Mouse (Mus musculus) liver, embryonic 12.5 days (tissue): Measurements from ENCODE around the gene Tmem107. TPM values are rescaled to one million over a fixed set of nuclear protein-coding genes. Genes with fewer than 3 reads are reported as not detected.

Experiments used
- ATAC-seq: fragments of 200-750 bp; cut with Nextera tagmentation; 2 replicates; pipeline ENCODE4 v1.8.0; 2017; ENCODE audit warnings: moderate number of reproducible peaks, mild to moderate bottlenecking, moderate library complexity
- H3K27ac ChIP-seq: fragments of 300-500 bp; sonication (generic); 2 replicates; pipeline ENCODE4 v1.5.1; 2016; ENCODE audit warnings: mild to moderate bottlenecking
- H3K27me3 ChIP-seq: fragments of 300-500 bp; sonication (generic); replicated peaks from 2 replicates; pipeline ENCODE4 v1.6.1; 2016; ENCODE audit warnings: mild to moderate bottlenecking, moderate library complexity
- H3K36me3 ChIP-seq: fragments of 300-500 bp; sonication (generic); 2 replicates; pipeline ENCODE4 v1.6.1; 2016; ENCODE audit warnings: mild to moderate bottlenecking, moderate library complexity
- H3K4me1 ChIP-seq: fragments of 300-500 bp; sonication (generic); 2 replicates; pipeline ENCODE4 v1.6.1; 2016
- H3K4me2 ChIP-seq: fragments of 300-500 bp; sonication (generic); 2 replicates; pipeline ENCODE4 v1.6.1; 2016; ENCODE audit warnings: mild to moderate bottlenecking, moderate library complexity
- H3K4me3 ChIP-seq: fragments of 300-500 bp; sonication (generic); 2 replicates; pipeline ENCODE4 v1.5.1; 2016; ENCODE audit warnings: mild to moderate bottlenecking, moderate library complexity
- H3K9ac ChIP-seq: fragments of 300-500 bp; sonication (generic); 2 replicates; pipeline ENCODE4 v1.6.1; 2016; ENCODE audit warnings: mild to moderate bottlenecking, moderate library complexity
- H3K9me3 ChIP-seq: fragments of 300-500 bp; sonication (generic); replicated peaks from 2 replicates; pipeline ENCODE4 v1.6.1; 2016; ENCODE audit warnings: mild to moderate bottlenecking, moderate library complexity
- WGBS: fragments of 180-500 bp; shearing (Covaris S2); methylation state at CpG from one replicate; pipeline ENCODE4 v1.1.7; 2016; ENCODE audit not compliant: insufficient replicate concordance; 5-methylcytosine and 5-hydroxymethylcytosine counted together
- polyA plus RNA-seq: library from polyadenylated mRNA; unstranded; fragments of >200 nt; fragmentation: Nextera tagmentation; extraction: Ambion mirVana; gene quantifications from 2 replicates; pipeline ENCODE4 v1.2.1, GENCODE M21; 2016

Gene Tmem107
- polyA plus RNA-seq, 1 experiment from 2014 or later: 34.8 TPM

- under 1% methylated on average over 13 of the region's 13 CpGs for WGBS
Measured at GRCm38 (mm10) chr11:69070093-69070492, 513 bp upstream of the Tmem107 start.

GRCm38 (mm10) chr11:69071262-69071661 is 656 bp downstream of the Tmem107 start:
- ATAC-seq: no peak
- Histone ChIP-seq H3K36me3 (no peaks in the 10 kb centered on the region), H3K27me3 (no peaks in the 10 kb centered on the region), H3K9ac (peak overlapping the region; percentile 80), H3K4me1 (peaks cover 70% of the 10 kb centered on the region), H3K9me3 (no peaks in the 10 kb centered on the region), H3K27ac (peak overlapping the region; percentile 82), H3K4me3 (peak overlapping the region; percentile 72), H3K4me2 (peak overlapping the region; percentile 93)
- 38% methylated on average over 9 of the region's 9 CpGs for WGBS

More at GRCm38 (mm10) chr11:69070093-69070492, 513 bp upstream of the Tmem107 start:
- no peaks in the 10 kb centered on the region for H3K27me3 ChIP-seq
- peak overlapping the region; percentile 93 for H3K4me2 ChIP-seq
- H3K4me3 ChIP-seq: peak overlapping the region; percentile 72
- peak overlapping the region; percentile 80 for H3K9ac ChIP-seq
- ATAC-seq: no peak
- no peaks in the 10 kb centered on the region for H3K9me3 ChIP-seq
- H3K4me1 ChIP-seq: peaks cover 75% of the 10 kb centered on the region
- H3K27ac ChIP-seq: peak overlapping the region; percentile 82
- H3K36me3 ChIP-seq: no peaks in the 10 kb centered on the region

GRCm38 (mm10) chr11:69072234-69072633 is 1.6 kb downstream of the Tmem107 start:
- Histone ChIP-seq H3K36me3 (no peaks in the 10 kb centered on the region), H3K9me3 (no peaks in the 10 kb centered on the region), H3K4me1 (peaks cover 65% of the 10 kb centered on the region), H3K9ac (peak overlapping the region; percentile 69), H3K4me3 (peak overlapping the region; percentile 48), H3K27ac (peak overlapping the region; percentile 93), H3K4me2 (peak overlapping the region; percentile 93), H3K27me3 (no peaks in the 10 kb centered on the region)
- ATAC-seq: no peak
- 82% methylated on average over 11 of the region's 11 CpGs for WGBS

GRCm38 (mm10) chr11:69072666-69073064 is 2.1 kb downstream of the Tmem107 start:
- Histone ChIP-seq H3K27ac (peak overlapping the region; percentile 93), H3K9me3 (no peaks in the 10 kb centered on the region), H3K36me3 (no peaks in the 10 kb centered on the region), H3K4me2 (peak overlapping the region; percentile 93), H3K27me3 (no peaks in the 10 kb centered on the region), H3K4me1 (peaks cover 61% of the 10 kb centered on the region), H3K9ac (peak overlapping the region; percentile 69), H3K4me3 (peak overlapping the region; percentile 48)
- ATAC-seq: no peak
- WGBS: 15% methylated on average over 9 of the region's 9 CpGs

- peak overlapping the region; percentile 48 for H3K4me3 ChIP-seq
- no peaks in the 10 kb centered on the region for H3K9me3 ChIP-seq
- H3K27ac ChIP-seq: peak overlapping the region; percentile 93
- peak overlapping the region; percentile 69 for H3K9ac ChIP-seq
- no peaks in the 10 kb centered on the region for H3K27me3 ChIP-seq
- H3K36me3 ChIP-seq: no peaks in the 10 kb centered on the region
- H3K4me1 ChIP-seq: peaks cover 62% of the 10 kb centered on the region
- peak; percentile 78 for ATAC-seq
- under 1% methylated on average over 14 of the region's 14 CpGs for WGBS
- H3K4me2 ChIP-seq: peak overlapping the region; percentile 93
Measured at GRCm38 (mm10) chr11:69073065-69073888, 2.7 kb downstream of the Tmem107 start.

- Histone ChIP-seq H3K4me2 (peak overlapping the region; percentile 93), H3K36me3 (no peaks in the 10 kb centered on the region), H3K27ac (peak overlapping the region; percentile 93), H3K27me3 (no peaks in the 10 kb centered on the region), H3K4me1 (peaks cover 62% of the 10 kb centered on the region), H3K4me3 (no peak overlapping the region), H3K9ac (peak overlapping the region; percentile 69), H3K9me3 (no peaks in the 10 kb centered on the region)
- 40% methylated on average over 6 of the region's 6 CpGs for WGBS
- no peak for ATAC-seq
Measured at GRCm38 (mm10) chr11:69073951-69074775, 3.6 kb downstream of the Tmem107 start.

- 46% methylated on average over 2 of the region's 2 CpGs for WGBS
- Histone ChIP-seq H3K27me3 (no peaks in the 10 kb centered on the region), H3K4me1 (peaks cover 57% of the 10 kb centered on the region), H3K27ac (peak overlapping the region; percentile 93), H3K4me3 (no peak overlapping the region), H3K9ac (peak overlapping the region; percentile 69; the same call in 1 of the 2 replicates), H3K4me2 (peak overlapping the region; percentile 93), H3K9me3 (no peaks in the 10 kb centered on the region), H3K36me3 (no peaks in the 10 kb centered on the region)
- ATAC-seq: no peak
Measured at GRCm38 (mm10) chr11:69074776-69075069, 4.1 kb downstream of the Tmem107 start.

GRCm38 (mm10) chr11:69075764-69076479 is 5.3 kb downstream of the Tmem107 start:
- Histone ChIP-seq H3K27me3 (no peaks in the 10 kb centered on the region), H3K4me2 (no peak overlapping the region), H3K4me1 (peaks cover 57% of the 10 kb centered on the region), H3K9me3 (no peaks in the 10 kb centered on the region), H3K9ac (no peak overlapping the region), H3K27ac (no peak overlapping the region), H3K4me3 (no peak overlapping the region), H3K36me3 (no peaks in the 10 kb centered on the region)
- no peak for ATAC-seq
- 26% methylated on average over 9 of the region's 9 CpGs for WGBS

GRCm38 (mm10) chr11:69076572-69076971 is 6.0 kb downstream of the Tmem107 start:
- no peak overlapping the region for H3K27ac ChIP-seq
- no peak overlapping the region for H3K4me3 ChIP-seq
- no peak overlapping the region for H3K4me2 ChIP-seq
- H3K27me3 ChIP-seq: no peaks in the 10 kb centered on the region
- no peak overlapping the region for H3K9ac ChIP-seq
- WGBS: 69% methylated on average over 5 of the region's 5 CpGs
- H3K36me3 ChIP-seq: no peaks in the 10 kb centered on the region
- H3K4me1 ChIP-seq: peaks cover 51% of the 10 kb centered on the region
- H3K9me3 ChIP-seq: no peaks in the 10 kb centered on the region
- no peak for ATAC-seq

- H3K27ac ChIP-seq: no peak overlapping the region
- no peaks in the 10 kb centered on the region for H3K27me3 ChIP-seq
- no peaks in the 10 kb centered on the region for H3K36me3 ChIP-seq
- no peaks in the 10 kb centered on the region for H3K9me3 ChIP-seq
- no peak for ATAC-seq
- H3K4me2 ChIP-seq: no peak overlapping the region
- WGBS: 69% methylated on average over 9 of the region's 9 CpGs
- H3K4me3 ChIP-seq: no peak overlapping the region
- no peak overlapping the region for H3K9ac ChIP-seq
- H3K4me1 ChIP-seq: peaks cover 43% of the 10 kb centered on the region
Measured at GRCm38 (mm10) chr11:69077316-69077715, 6.7 kb downstream of the Tmem107 start.

- no peak overlapping the region for H3K4me2 ChIP-seq
- ATAC-seq: no peak
- H3K27me3 ChIP-seq: no peaks in the 10 kb centered on the region
- no peak overlapping the region for H3K4me3 ChIP-seq
- H3K9me3 ChIP-seq: no peaks in the 10 kb centered on the region
- H3K9ac ChIP-seq: no peak overlapping the region
- 68% methylated on average over 6 of the region's 6 CpGs for WGBS
- no peak overlapping the region for H3K27ac ChIP-seq
- H3K36me3 ChIP-seq: no peaks in the 10 kb centered on the region
- H3K4me1 ChIP-seq: peaks cover 38% of the 10 kb centered on the region
Measured at GRCm38 (mm10) chr11:69078041-69078440, 7.4 kb downstream of the Tmem107 start.
